Mouse (Mus musculus): Measurements from ENCODE around the gene Camsap2. TPM values are rescaled to one million over a fixed set of nuclear protein-coding genes. Genes with fewer than 3 reads are reported as not detected.

Camsap2 gene
- polyA plus RNA-seq, 2 experiments, result 8.8 to 10.3 TPM

DNA sequence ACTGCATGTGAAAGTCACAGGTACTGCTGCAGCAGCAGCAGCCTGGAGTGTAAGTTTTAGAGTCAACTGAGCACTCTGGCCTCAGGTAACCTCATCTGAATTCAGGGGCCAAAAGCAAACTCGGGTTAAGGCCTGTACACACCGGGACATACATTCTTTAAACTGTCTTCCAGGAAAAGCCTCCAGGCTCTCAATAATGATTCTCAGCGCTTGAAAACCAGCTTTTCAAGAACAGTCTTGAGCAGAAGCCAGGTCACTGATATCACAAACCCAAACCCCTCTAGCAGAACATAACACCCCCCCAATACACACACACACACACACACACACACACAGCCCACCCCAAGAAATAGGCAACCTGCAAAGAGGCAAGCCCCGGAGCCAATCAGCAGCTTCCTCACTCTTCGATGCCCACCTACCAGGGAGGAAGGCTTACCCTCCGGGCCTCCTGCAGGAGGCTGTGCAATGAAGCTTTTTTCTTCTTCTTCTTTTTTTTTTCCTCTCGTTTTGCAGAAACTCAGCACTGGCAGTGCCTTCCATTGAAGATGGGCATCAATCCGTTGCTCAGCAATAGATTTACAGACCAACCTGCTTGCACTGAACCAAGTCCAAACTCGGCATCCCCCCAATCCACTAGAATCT, 113.5 kb downstream of the Camsap2 start:
- no peak overlapping the region for H3K9ac ChIP-seq (replicated peaks)
- peaks cover 0 to 15% of the 10 kb centered on the region in 2 experiments; a peak in 2 of 4 replicates for H3K4me1 ChIP-seq (replicated peaks; ENCODE audit: control insufficient read depth in 2 of 2, insufficient read depth in 2 of 2, low read length in 1 of 2)
- TF ChIP-seq CTCF (IDR thresholded peaks at IDR 0.05; ENCODE audit: low read depth) (no peak), EP300 (IDR thresholded peaks at IDR 0.05; ENCODE audit: low read depth) (no peak)
- H3K9me3 ChIP-seq (ENCODE audit: control insufficient read depth, low read length), result no peaks in the 10 kb centered on the region
- 4% methylated on average over 9 of the region's 9 CpGs for WGBS (ENCODE audit: insufficient replicate concordance)
- ATAC-seq (ENCODE audit: insufficient read depth) (no peak), DNase-seq (ENCODE audit: low read depth in 3 of 3, low spot score in 3 of 3) (no peak)
- no peak overlapping the region for H3K4me3 ChIP-seq (ENCODE audit: insufficient read depth in 1 of 2, low read depth in 2 of 2, low read length in 2 of 2)
- H3K27ac ChIP-seq, result no peak overlapping the region
- no peak overlapping the region for H3K4me2 ChIP-seq (ENCODE audit: low read depth)
- peaks cover 50% of the 10 kb centered on the region for H3K27me3 ChIP-seq (ENCODE audit: control insufficient read depth, insufficient read depth, low read length)
- H3K36me3 ChIP-seq (replicated peaks; ENCODE audit: control insufficient read depth, insufficient read depth, low read depth), result no peaks in the 10 kb centered on the region

DNA sequence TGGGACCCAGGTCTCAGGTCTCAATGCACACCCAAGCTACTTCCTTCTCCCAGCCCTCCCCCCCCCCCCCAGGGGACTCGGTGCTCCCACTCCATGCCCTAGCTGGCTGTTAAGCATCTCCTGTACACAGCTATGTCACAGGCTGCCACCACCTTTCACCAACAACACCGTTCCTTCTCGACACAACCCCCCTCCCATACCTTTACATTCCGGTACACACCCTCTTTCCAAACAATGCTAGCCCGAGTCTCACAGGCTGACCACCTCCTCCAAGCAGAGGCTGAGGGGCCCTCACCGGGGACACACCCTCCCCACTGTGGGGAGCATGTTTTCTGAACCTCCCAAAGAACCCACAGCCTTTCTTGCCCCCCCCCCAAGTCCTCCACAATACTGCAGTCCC, 114.3 kb downstream of the Camsap2 start:
- Histone ChIP-seq H3K9me3 (ENCODE audit: control insufficient read depth, low read length) (no peaks in the 10 kb centered on the region), H3K4me3 (ENCODE audit: insufficient read depth in 1 of 2, low read depth in 2 of 2, low read length in 2 of 2) (no peak overlapping the region), H3K27ac (no peak overlapping the region), H3K27me3 (ENCODE audit: control insufficient read depth, insufficient read depth, low read length) (peaks cover 50% of the 10 kb centered on the region), H3K4me1 (replicated peaks; ENCODE audit: control insufficient read depth in 2 of 2, insufficient read depth in 2 of 2, low read length in 1 of 2) (peaks cover 0 to 15% of the 10 kb centered on the region in 2 experiments; a peak in 2 of 4 replicates), H3K36me3 (replicated peaks; ENCODE audit: control insufficient read depth, insufficient read depth, low read depth) (no peaks in the 10 kb centered on the region), H3K9ac (replicated peaks) (no peak overlapping the region), H3K4me2 (ENCODE audit: low read depth) (no peak overlapping the region)
- no peak for TF ChIP-seq CTCF (IDR thresholded peaks at IDR 0.05; ENCODE audit: low read depth)
- TF ChIP-seq EP300 (IDR thresholded peaks at IDR 0.05; ENCODE audit: low read depth), result no peak
- no peak for ATAC-seq (ENCODE audit: insufficient read depth)
- DNase-seq (ENCODE audit: low read depth in 3 of 3, low spot score in 3 of 3), result no peak
- 7% methylated on average over 6 of the region's 6 CpGs for WGBS (ENCODE audit: insufficient replicate concordance)

DNA sequence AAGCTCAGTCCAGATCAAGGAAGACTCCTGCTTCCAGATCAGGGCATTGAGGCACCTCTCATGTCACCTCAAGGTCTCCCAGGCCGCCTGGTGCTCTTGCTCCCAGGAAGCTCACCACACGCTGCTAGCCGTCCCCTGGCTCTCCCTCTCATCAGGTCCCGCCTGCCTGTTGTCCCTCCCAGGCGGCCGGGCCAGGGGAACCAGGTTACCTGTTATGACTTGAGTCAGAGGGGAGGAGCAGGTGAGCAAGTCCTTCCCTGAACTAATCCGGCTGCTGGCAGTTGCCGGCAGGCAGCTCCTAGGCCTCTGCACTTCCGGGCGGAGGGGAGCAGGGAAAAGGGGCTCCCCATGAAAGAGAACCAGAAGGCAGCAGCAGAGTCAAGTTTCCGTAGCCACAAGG, 115.7 kb downstream of the Camsap2 start:
- H3K4me3 ChIP-seq (ENCODE audit: insufficient read depth in 1 of 2, low read depth in 2 of 2, low read length in 2 of 2), result no peak overlapping the region
- peaks cover 47% of the 10 kb centered on the region for H3K27me3 ChIP-seq (ENCODE audit: control insufficient read depth, insufficient read depth, low read length)
- 35% methylated on average over 11 of the region's 11 CpGs for WGBS (ENCODE audit: insufficient replicate concordance)
- H3K9me3 ChIP-seq (ENCODE audit: control insufficient read depth, low read length), result no peaks in the 10 kb centered on the region
- no peak for DNase-seq (ENCODE audit: low read depth in 3 of 3, low spot score in 3 of 3)
- no peak overlapping the region for H3K9ac ChIP-seq (replicated peaks)
- H3K27ac ChIP-seq, result no peak overlapping the region
- no peak for ATAC-seq (ENCODE audit: insufficient read depth)
- H3K36me3 ChIP-seq (replicated peaks; ENCODE audit: control insufficient read depth, insufficient read depth, low read depth), result no peaks in the 10 kb centered on the region
- no peak for TF ChIP-seq CTCF (IDR thresholded peaks at IDR 0.05; ENCODE audit: low read depth)
- TF ChIP-seq EP300 (IDR thresholded peaks at IDR 0.05; ENCODE audit: low read depth), result no peak
- H3K4me2 ChIP-seq (ENCODE audit: low read depth), result no peak overlapping the region
- H3K4me1 ChIP-seq (replicated peaks; ENCODE audit: control insufficient read depth in 2 of 2, insufficient read depth in 2 of 2, low read length in 1 of 2), result peaks cover 0 to 15% of the 10 kb centered on the region in 2 experiments; a peak in 2 of 4 replicates

DNA sequence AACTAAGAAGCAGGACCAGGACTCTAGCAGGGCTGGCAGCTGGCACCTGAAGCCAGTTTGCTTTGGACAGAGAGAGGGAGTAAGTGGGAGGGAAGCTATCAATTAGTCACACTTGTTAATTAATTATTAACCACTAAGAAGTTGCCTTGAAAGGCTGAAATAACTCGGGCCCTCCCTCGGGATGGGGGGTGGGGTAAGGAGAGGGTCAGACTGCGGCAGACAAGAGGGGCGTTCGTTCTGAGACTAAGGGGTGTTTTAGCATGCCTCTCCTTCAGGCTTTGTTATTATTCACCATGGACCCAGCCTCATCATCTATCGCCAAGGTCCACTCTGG, 116.9 kb downstream of the Camsap2 start:
- Histone ChIP-seq H3K36me3 (replicated peaks; ENCODE audit: control insufficient read depth, insufficient read depth, low read depth) (no peaks in the 10 kb centered on the region), H3K27me3 (ENCODE audit: control insufficient read depth, insufficient read depth, low read length) (peaks cover 37% of the 10 kb centered on the region), H3K4me1 (replicated peaks; ENCODE audit: control insufficient read depth in 2 of 2, insufficient read depth in 2 of 2, low read length in 1 of 2) (peaks cover 0 to 12% of the 10 kb centered on the region in 2 experiments; a peak in 2 of 4 replicates), H3K4me2 (ENCODE audit: low read depth) (peak overlapping the region; percentile 20; the same call in 1 of the 2 replicates), H3K9ac (replicated peaks) (no peak overlapping the region), H3K9me3 (ENCODE audit: control insufficient read depth, low read length) (no peaks in the 10 kb centered on the region), H3K4me3 (ENCODE audit: insufficient read depth in 1 of 2, low read depth in 2 of 2, low read length in 2 of 2) (no peak overlapping the region), H3K27ac (no peak overlapping the region)
- DNase-seq (ENCODE audit: low read depth in 3 of 3, low spot score in 3 of 3), result no peak
- TF ChIP-seq EP300 (IDR thresholded peaks at IDR 0.05; ENCODE audit: low read depth) (no peak), CTCF (IDR thresholded peaks at IDR 0.05; ENCODE audit: low read depth) (no peak)
- WGBS (ENCODE audit: insufficient replicate concordance), result 54% methylated on average over 6 of the region's 6 CpGs
- no peak; the same call in 1 of the 2 replicates for ATAC-seq (ENCODE audit: insufficient read depth)

DNA sequence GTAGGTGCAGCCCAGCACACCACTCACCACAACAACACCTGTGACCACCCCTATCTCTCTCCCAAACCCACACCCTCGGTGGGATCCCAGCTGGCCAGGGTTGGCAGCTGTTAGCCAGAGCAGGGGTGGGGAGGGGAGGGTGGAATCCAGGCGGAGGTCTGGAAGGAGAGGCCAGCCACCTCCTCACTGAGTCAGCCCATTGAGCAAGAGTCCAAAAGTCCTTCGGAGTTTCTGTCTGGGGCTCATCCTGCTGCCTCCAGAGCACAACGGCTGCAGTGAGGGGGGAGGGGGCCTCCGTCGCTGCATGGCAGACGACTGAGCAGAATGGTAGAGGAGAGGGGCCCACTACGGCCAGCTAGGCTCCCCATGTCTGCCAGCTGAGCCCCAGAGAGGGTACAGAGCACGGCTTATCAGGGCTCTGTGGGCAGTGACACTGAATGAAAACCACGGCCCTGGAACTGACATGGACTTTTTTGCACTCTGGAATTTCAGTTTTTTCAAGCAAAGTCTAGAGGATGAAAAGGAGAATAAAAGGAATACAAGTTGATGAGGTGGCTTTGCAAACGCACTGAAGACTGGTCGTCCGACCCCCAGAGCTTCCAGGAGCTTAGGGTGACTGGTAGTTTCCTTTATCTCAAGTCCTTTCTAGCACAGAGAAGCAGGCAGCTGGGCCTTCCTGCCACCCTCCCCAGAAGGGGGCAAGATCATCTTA, 117.4 kb downstream of the Camsap2 start:
- ATAC-seq (ENCODE audit: insufficient read depth), result peak; percentile 51
- 14% methylated on average over 13 of the region's 13 CpGs for WGBS (ENCODE audit: insufficient replicate concordance)
- Histone ChIP-seq H3K9ac (replicated peaks) (no peak overlapping the region), H3K27ac (no peak overlapping the region), H3K27me3 (ENCODE audit: control insufficient read depth, insufficient read depth, low read length) (peaks cover 31% of the 10 kb centered on the region), H3K4me1 (replicated peaks; ENCODE audit: control insufficient read depth in 2 of 2, insufficient read depth in 2 of 2, low read length in 1 of 2) (peaks cover 0 to 12% of the 10 kb centered on the region in 2 experiments; a peak in 2 of 4 replicates), H3K9me3 (ENCODE audit: control insufficient read depth, low read length) (no peaks in the 10 kb centered on the region), H3K4me2 (ENCODE audit: low read depth) (peak overlapping the region; percentile 20), H3K4me3 (ENCODE audit: insufficient read depth in 1 of 2, low read depth in 2 of 2, low read length in 2 of 2) (no peak overlapping the region), H3K36me3 (replicated peaks; ENCODE audit: control insufficient read depth, insufficient read depth, low read depth) (no peaks in the 10 kb centered on the region)
- DNase-seq (ENCODE audit: low read depth in 3 of 3, low spot score in 3 of 3), result peak; percentile 19 to 27 (median 23)
- no peak for TF ChIP-seq CTCF (IDR thresholded peaks at IDR 0.05; ENCODE audit: low read depth)
- no peak for TF ChIP-seq EP300 (IDR thresholded peaks at IDR 0.05; ENCODE audit: low read depth)

Data from liver, embryonic 14.5 days (tissue).